Mouse (Mus musculus) hindbrain, embryonic 13.5 days (tissue): ENCODE measurements around the gene Nmt1. TPM values are rescaled to one million over a fixed set of nuclear protein-coding genes. Genes with fewer than 3 reads are reported as not detected.
A peak's percentile ranks its signal among the peaks of the same experiment; 100 is the strongest.

Experiments used
- ATAC-seq: fragments of 200-750 bp; cut with Nextera tagmentation; 2 replicates; pipeline ENCODE4 v1.8.0; 2017; ENCODE audit warnings: moderate TSS enrichment; ENCODE audit not compliant: low FRiP score
- H3K27ac ChIP-seq: fragments of 300-500 bp; sonication (generic); 2 replicates; pipeline ENCODE4 v1.5.1; 2015; ENCODE audit warnings: inconsistent platforms, mild to moderate bottlenecking, moderate library complexity
- H3K27me3 ChIP-seq: fragments of 300-500 bp; sonication (generic); 2 replicates; pipeline ENCODE4 v1.6.1; 2015; ENCODE audit warnings: mild to moderate bottlenecking, inconsistent platforms
- H3K36me3 ChIP-seq: fragments of 300-500 bp; sonication (generic); 2 replicates; pipeline ENCODE4 v1.6.1; 2015; ENCODE audit warnings: mild to moderate bottlenecking, inconsistent platforms
- H3K4me1 ChIP-seq: fragments of 300-500 bp; sonication (generic); replicated peaks from 2 replicates; pipeline ENCODE4 v1.6.1; 2015; ENCODE audit warnings: inconsistent platforms
- H3K4me2 ChIP-seq: fragments of 300-500 bp; sonication (generic); 2 replicates; pipeline ENCODE4 v1.6.1; 2015; ENCODE audit warnings: inconsistent platforms, mild to moderate bottlenecking, moderate library complexity
- H3K4me3 ChIP-seq: fragments of 300-500 bp; sonication (generic); 2 replicates; pipeline ENCODE4 v1.5.1; 2015; ENCODE audit warnings: mild to moderate bottlenecking, inconsistent platforms
- H3K9ac ChIP-seq: fragments of 300-500 bp; sonication (generic); 2 replicates; pipeline ENCODE4 v1.6.1; 2015; ENCODE audit warnings: mild to moderate bottlenecking, inconsistent platforms
- H3K9me3 ChIP-seq: fragments of 300-500 bp; sonication (generic); 2 replicates; pipeline ENCODE4 v1.6.1; 2016; ENCODE audit warnings: inconsistent platforms
- WGBS: fragments of 180-500 bp; shearing (Covaris S2); methylation state at CpG from one replicate; pipeline ENCODE4 v1.1.7; 2015; 5-methylcytosine and 5-hydroxymethylcytosine counted together
- polyA plus RNA-seq: library from polyadenylated mRNA; unstranded; fragments of >200 nt; fragmentation: Nextera tagmentation; extraction: Ambion mirVana; gene quantifications from 2 replicates; pipeline ENCODE4 v1.2.1, GENCODE M21; 2015

Gene Nmt1
- polyA plus RNA-seq, 1 experiment from 2014 or later: 37.8 TPM

GRCm38 (mm10) chr11:103008558-103008957 lies 19.4 kb upstream of the Nmt1 start:
- Histone ChIP-seq H3K27ac (no peak overlapping the region), H3K4me3 (no peak overlapping the region), H3K4me1 (peaks cover 15% of the 10 kb centered on the region), H3K36me3 (peaks cover 16% of the 10 kb centered on the region), H3K9me3 (no peaks in the 10 kb centered on the region), H3K27me3 (no peaks in the 10 kb centered on the region), H3K4me2 (no peak overlapping the region), H3K9ac (no peak overlapping the region)
- no peak for ATAC-seq
- 90% methylated on average over 7 of the region's 7 CpGs for WGBS

- Histone ChIP-seq H3K27me3 (no peaks in the 10 kb centered on the region), H3K4me3 (no peak overlapping the region), H3K4me1 (peaks cover 11% of the 10 kb centered on the region), H3K4me2 (no peak overlapping the region), H3K9me3 (no peaks in the 10 kb centered on the region), H3K9ac (no peak overlapping the region), H3K36me3 (peaks cover 16% of the 10 kb centered on the region), H3K27ac (no peak overlapping the region)
- no peak for ATAC-seq
- WGBS: 94% methylated on average over 8 of the region's 8 CpGs
Measured at GRCm38 (mm10) chr11:103009208-103009607, 18.8 kb upstream of the Nmt1 start.

- H3K4me1 ChIP-seq: peaks cover 23% of the 10 kb centered on the region
- H3K9ac ChIP-seq: no peak overlapping the region
- ATAC-seq: no peak
- no peak overlapping the region for H3K4me3 ChIP-seq
- H3K27me3 ChIP-seq: no peaks in the 10 kb centered on the region
- 89% methylated on average over 13 of the region's 13 CpGs for WGBS
- no peak overlapping the region for H3K4me2 ChIP-seq
- H3K9me3 ChIP-seq: no peaks in the 10 kb centered on the region
- no peak overlapping the region for H3K27ac ChIP-seq
- H3K36me3 ChIP-seq: peaks cover 16% of the 10 kb centered on the region
Measured at GRCm38 (mm10) chr11:103010454-103011205, 17.4 kb upstream of the Nmt1 start.

GRCm38 (mm10) chr11:103011206-103011497 lies 16.8 kb upstream of the Nmt1 start:
- H3K27ac ChIP-seq: no peak overlapping the region
- H3K27me3 ChIP-seq: no peaks in the 10 kb centered on the region
- no peak overlapping the region for H3K9ac ChIP-seq
- H3K9me3 ChIP-seq: no peaks in the 10 kb centered on the region
- peaks cover 16% of the 10 kb centered on the region for H3K36me3 ChIP-seq
- no peak overlapping the region for H3K4me3 ChIP-seq
- peaks cover 29% of the 10 kb centered on the region for H3K4me1 ChIP-seq
- WGBS: 89% methylated on average over 2 of the region's 2 CpGs
- H3K4me2 ChIP-seq: no peak overlapping the region
- no peak for ATAC-seq

GRCm38 (mm10) chr11:103015881-103016825 lies 11.8 kb upstream of the Nmt1 start:
- WGBS: 49% methylated on average over 27 of the region's 27 CpGs

GRCm38 (mm10) chr11:103016930-103017329 lies 11.1 kb upstream of the Nmt1 start:
- Histone ChIP-seq H3K27ac (peak overlapping the region; percentile 94), H3K9ac (peak overlapping the region; percentile 90), H3K4me2 (peak overlapping the region; percentile 63), H3K9me3 (no peaks in the 10 kb centered on the region), H3K4me1 (peaks cover 19% of the 10 kb centered on the region), H3K36me3 (peaks cover 10% of the 10 kb centered on the region), H3K4me3 (peak overlapping the region; percentile 77), H3K27me3 (no peaks in the 10 kb centered on the region)
- ATAC-seq: peak; percentile 95
- under 1% methylated on average over 37 of the region's 41 CpGs for WGBS

More at GRCm38 (mm10) chr11:103015881-103016825, 11.8 kb upstream of the Nmt1 start:
- peaks cover 19% of the 10 kb centered on the region for H3K4me1 ChIP-seq
- H3K4me2 ChIP-seq: peak overlapping the region; percentile 63
- H3K27ac ChIP-seq: peak overlapping the region; percentile 94
- H3K9me3 ChIP-seq: no peaks in the 10 kb centered on the region
- peak overlapping the region; percentile 90 for H3K9ac ChIP-seq
- H3K27me3 ChIP-seq: no peaks in the 10 kb centered on the region
- ATAC-seq: no peak
- H3K36me3 ChIP-seq: peaks cover 10% of the 10 kb centered on the region
- H3K4me3 ChIP-seq: peak overlapping the region; percentile 77

GRCm38 (mm10) chr11:103017661-103018060 lies 10.3 kb upstream of the Nmt1 start:
- no peaks in the 10 kb centered on the region for H3K27me3 ChIP-seq
- 56% methylated on average over 9 of the region's 9 CpGs for WGBS

GRCm38 (mm10) chr11:103018860-103019259 lies 9.1 kb upstream of the Nmt1 start:
- no peaks in the 10 kb centered on the region for H3K9me3 ChIP-seq
- no peak for ATAC-seq
- peaks cover 19% of the 10 kb centered on the region for H3K4me1 ChIP-seq
- H3K27me3 ChIP-seq: no peaks in the 10 kb centered on the region
- WGBS: 72% methylated on average over 6 of the region's 6 CpGs
- H3K4me3 ChIP-seq: no peak overlapping the region
- no peak overlapping the region for H3K27ac ChIP-seq
- H3K9ac ChIP-seq: no peak overlapping the region
- H3K36me3 ChIP-seq: no peaks in the 10 kb centered on the region
- H3K4me2 ChIP-seq: no peak overlapping the region

More at GRCm38 (mm10) chr11:103017661-103018060, 10.3 kb upstream of the Nmt1 start:
- Histone ChIP-seq H3K4me3 (no peak overlapping the region), H3K4me1 (peaks cover 19% of the 10 kb centered on the region), H3K9ac (no peak overlapping the region), H3K27ac (no peak overlapping the region), H3K36me3 (peaks cover 8% of the 10 kb centered on the region), H3K9me3 (no peaks in the 10 kb centered on the region), H3K4me2 (no peak overlapping the region)
- no peak for ATAC-seq

- peaks cover 19% of the 10 kb centered on the region for H3K4me1 ChIP-seq
- H3K4me2 ChIP-seq: no peak overlapping the region
- H3K27me3 ChIP-seq: no peaks in the 10 kb centered on the region
- 89% methylated on average over 7 of the region's 7 CpGs for WGBS
- H3K4me3 ChIP-seq: no peak overlapping the region
- ATAC-seq: no peak
- H3K9ac ChIP-seq: no peak overlapping the region
- H3K27ac ChIP-seq: no peak overlapping the region
- no peaks in the 10 kb centered on the region for H3K9me3 ChIP-seq
- H3K36me3 ChIP-seq: no peaks in the 10 kb centered on the region
Measured at GRCm38 (mm10) chr11:103019325-103019724, 8.7 kb upstream of the Nmt1 start.

GRCm38 (mm10) chr11:103020713-103021335 lies 7.2 kb upstream of the Nmt1 start:
- Histone ChIP-seq H3K27me3 (no peaks in the 10 kb centered on the region), H3K9me3 (no peaks in the 10 kb centered on the region), H3K36me3 (no peaks in the 10 kb centered on the region), H3K4me2 (no peak overlapping the region), H3K9ac (no peak overlapping the region), H3K4me3 (no peak overlapping the region), H3K27ac (no peak overlapping the region), H3K4me1 (peaks cover 5% of the 10 kb centered on the region)
- WGBS: 75% methylated on average over 3 of the region's 3 CpGs
- no peak for ATAC-seq

- no peak overlapping the region for H3K27ac ChIP-seq
Measured at GRCm38 (mm10) chr11:103023974-103024373, 4.0 kb upstream of the Nmt1 start.

GRCm38 (mm10) chr11:103026901-103027300 lies 1.1 kb upstream of the Nmt1 start:
- no peak overlapping the region for H3K9ac ChIP-seq
- WGBS: 93% methylated on average over 3 of the region's 3 CpGs
- H3K9me3 ChIP-seq: no peaks in the 10 kb centered on the region
- no peaks in the 10 kb centered on the region for H3K27me3 ChIP-seq
- peak overlapping the region; percentile 69; the same call in 1 of the 2 replicates for H3K4me2 ChIP-seq
- H3K27ac ChIP-seq: no peak overlapping the region
- ATAC-seq: no peak
- H3K36me3 ChIP-seq: no peaks in the 10 kb centered on the region
- peaks cover 29% of the 10 kb centered on the region for H3K4me1 ChIP-seq
- H3K4me3 ChIP-seq: no peak overlapping the region

More at GRCm38 (mm10) chr11:103023974-103024373, 4.0 kb upstream of the Nmt1 start:
- no peak for ATAC-seq
- Histone ChIP-seq H3K4me2 (no peak overlapping the region), H3K27me3 (no peaks in the 10 kb centered on the region), H3K36me3 (no peaks in the 10 kb centered on the region), H3K4me1 (peaks cover 11% of the 10 kb centered on the region), H3K4me3 (no peak overlapping the region), H3K9ac (no peak overlapping the region), H3K9me3 (no peaks in the 10 kb centered on the region)
- 87% methylated on average over 3 of the region's 3 CpGs for WGBS
